Mouse (Mus musculus): ENCODE measurements at regions not wholly inside any gene's neighbourhood (a gene's known extent, or its start where the extent isn't known, plus 50 kb on each side); places are given as distances from the start of the nearest gene placed in this dataset.
A peak's percentile ranks its signal among the peaks of the same experiment; 100 is the strongest.

DNA sequence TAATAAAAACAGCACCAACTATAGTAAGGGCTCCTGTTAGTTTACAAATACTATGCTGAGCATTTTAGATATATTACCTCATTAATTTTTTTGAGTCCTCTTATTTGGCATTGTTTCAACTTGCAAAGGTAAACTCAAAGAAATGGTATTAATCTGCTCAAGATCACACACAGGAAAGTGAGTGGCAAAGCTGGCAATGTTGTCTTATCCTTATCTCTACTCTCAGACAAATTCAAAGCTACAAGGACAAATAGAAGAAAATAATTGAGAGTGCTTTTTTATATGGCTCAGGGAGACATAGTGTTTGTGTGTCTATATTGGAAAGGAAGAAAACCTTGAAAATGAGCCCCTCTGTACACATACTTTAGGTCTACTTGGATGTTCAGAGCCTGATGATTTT, 411.9 kb upstream of the Mgat4c start:
- no peak for DNase-seq (ENCODE audit: low read depth, low spot score)

DNA sequence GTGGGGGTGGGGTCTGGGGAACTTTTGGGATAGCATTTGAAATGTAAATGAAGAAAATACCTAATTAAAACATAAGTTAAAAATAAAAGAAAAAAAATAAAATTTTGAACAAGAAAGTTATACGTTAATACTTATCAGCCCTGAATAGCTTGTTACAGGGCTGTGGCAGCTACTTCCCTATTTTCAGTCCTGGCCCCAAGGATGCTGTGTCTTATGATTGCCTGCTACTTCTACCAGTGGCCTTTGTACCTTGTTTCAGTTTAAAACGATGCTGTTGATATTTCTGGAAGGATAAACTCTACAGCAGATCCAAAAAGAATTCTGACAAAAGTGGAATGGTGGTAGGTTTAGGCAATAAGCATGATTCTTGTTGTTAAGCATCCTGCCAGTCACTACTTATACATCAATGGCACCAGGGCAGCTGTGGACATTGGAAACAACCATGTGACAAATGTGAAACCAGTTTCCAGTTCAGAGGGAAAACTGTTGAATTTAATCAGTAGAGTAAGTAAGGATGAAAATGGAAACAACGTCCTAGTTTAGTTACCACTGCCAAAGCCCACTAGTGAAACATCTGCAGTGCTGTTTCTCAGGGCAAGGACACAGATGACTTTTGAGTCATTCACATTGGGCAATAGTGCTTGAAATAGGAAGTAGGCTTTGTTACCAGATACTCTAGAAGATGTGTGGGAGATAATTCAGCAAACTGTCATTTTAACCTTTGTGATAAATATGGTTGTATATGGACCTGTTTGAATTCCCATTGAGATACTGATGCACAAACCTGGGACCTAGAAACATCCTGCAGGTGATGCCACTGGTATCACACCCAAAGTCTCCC, 409.6 kb upstream of the Mgat4c start:
- no peak for DNase-seq (ENCODE audit: low read depth, low spot score)

DNA sequence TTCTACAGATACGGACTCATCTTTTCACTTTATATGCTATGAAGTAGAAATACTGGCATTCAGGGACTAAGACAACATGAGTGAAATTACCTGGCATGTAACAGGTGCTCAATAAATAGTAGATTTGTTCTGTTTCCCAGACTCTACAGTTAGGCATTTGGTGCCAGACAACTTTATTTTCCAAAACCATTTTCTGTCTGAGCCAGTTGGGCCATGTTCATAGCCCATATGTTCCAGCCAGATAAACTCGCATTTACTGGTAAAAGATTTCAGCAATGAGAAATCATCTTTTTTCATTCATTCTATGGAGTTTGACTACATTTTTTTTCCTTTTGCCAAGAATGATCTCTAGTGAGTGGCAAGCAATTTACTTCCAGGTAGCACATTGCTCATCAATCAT, 393.2 kb upstream of the Mgat4c start:
- DNase-seq (ENCODE audit: low read depth, low spot score): peak; percentile 39

DNA sequence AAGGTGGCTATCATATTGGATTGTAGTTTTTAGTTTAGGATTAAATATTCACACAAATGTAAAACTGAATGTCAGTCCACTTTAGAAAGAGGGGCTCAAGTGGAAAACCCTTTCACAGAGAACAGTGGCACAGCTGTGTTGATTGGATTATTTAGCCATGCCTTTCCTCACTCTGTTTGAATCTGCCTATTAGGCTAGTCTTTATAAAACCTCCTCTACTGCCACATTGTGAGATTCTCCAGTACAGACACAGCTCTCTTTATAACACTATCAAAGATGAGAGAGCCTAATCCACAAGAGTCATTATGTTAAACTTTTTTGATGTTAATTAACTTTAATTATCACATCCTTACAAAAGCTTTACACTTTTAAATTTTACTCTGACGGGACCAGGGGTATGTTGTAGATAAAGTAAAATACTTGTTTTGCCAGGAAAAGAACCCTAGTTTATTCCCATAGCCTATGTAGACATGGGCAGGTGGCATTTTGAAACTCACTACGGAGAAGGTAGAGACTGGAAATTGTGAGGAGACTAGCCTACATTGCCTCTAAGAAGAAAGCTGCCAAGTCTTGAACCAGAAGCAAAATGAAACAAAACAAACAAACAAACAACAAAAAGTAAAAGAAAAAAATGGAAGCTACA, 379.0 kb upstream of the Mgat4c start:
- no peak for DNase-seq (ENCODE audit: low read depth, low spot score)

DNA sequence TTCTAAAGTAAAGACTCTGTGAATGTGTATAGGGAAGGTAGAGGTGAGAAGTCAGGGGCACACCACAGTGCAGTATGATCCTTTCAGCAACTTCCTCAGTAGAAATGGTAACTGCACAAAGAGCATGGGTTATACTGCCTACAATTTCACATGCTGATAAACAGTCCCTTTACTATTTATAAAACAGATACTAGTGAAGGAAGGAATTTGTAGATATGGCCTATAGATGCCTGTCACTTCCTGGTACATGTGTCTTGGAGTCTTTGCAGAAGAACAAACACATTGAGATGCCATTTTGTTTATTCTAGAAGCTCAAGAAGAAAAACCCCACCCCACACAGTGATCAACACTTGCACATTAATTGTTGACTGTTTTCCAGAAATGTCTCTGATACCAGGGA, 377.2 kb upstream of the Mgat4c start:
- no peak for DNase-seq (ENCODE audit: low read depth, low spot score)

DNA sequence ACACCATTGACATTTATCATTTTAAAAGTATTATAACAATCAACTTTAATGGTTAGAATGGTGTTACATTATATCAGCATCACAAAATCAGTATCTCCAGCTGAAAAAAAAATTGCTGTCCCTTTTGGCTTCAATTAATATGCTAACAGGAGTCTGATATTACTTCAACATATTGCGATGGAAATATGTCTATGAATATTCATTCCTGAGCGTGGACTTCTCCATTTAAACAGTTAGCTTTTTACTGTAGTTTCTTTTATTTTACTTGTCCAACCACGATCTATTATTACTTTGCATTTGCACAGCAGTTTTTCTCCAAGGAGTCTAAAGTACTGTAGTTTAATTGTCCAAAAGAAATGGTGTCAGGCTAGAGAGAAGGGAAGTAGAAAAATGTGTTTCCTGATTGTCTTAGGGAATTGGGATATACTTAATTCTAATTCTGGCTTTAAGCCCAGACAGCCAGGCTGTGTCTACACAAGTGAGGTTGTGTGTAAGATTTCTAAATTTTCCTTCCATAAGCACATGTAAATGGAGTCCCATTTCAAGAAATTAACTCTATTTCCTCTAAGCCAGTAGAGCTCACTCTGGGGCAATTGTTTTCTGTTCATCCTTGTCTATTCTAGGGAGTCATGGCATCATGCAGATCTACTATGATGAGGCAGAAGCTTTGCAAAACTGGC, 364.5 kb upstream of the Mgat4c start:
- DNase-seq (ENCODE audit: low read depth, low spot score): peak; percentile 52

DNA sequence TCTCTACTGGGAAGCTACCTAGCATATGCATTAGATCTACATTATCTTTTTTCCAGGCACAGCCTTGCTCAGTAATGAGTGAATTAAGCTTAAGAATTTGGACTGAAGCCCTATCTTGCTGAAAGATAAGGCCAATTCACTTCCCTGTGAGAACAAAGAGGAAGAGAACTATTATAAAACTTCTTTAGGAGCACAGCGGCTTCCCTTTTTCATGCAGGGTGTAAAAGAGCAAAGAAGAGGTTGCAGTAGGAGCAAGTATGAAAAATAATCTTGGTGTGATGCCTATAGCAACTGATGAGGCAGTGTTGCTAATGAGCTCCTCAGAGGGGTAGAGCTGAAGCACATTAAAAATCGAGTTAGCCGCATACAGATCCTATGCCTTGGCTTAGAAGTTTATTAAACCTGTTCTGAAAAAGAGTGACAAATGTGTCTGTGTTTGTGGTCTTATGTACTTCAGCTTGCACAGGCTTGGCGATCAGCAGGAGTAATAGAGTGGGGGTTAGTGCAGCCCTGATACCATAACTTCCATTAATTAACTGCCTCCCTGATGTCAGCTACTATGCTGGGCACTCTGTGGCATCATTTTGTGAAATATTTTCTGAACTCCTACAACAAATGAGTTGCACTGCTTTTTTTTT, 360.1 kb upstream of the Mgat4c start:
- no peak for DNase-seq (ENCODE audit: low read depth, low spot score)

DNA sequence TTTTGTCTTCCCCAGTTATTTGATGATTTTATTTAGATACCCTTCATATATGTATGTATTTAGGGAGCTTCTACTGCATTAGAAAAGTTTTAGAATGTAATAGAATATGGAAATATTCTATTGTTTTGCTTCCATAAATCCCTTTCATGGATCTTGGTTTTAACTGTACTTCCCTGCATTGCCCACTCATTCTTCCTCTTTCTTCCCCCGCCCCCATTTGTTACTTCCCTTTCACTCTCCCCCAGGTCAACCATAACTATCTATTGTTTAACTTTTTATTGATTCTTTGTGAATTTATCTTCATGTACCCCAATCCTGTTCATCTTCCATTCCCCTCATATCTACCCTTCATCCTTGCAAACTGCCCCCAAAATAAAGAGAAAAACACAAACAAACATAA, 356.8 kb upstream of the Mgat4c start:
- DNase-seq (ENCODE audit: low read depth, low spot score): no peak

DNA sequence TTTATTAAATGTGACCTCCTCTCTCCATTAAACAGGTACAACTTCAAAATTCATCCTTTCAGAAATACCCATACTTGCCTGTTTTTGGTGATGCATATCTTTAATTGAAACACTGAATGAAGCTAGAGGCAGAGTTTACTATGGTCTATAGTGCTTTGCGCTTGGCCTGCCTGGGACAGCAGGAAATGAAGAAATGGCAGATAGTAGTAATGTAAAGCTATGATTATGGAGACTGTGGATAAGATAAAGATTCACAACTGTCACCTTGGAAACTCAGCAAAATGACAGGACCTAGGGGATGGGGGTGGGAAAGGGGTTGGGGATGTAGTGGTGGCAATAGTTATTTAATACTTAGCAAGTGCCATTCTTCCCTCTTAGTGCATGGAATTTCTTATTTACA, 352.7 kb upstream of the Mgat4c start:
- DNase-seq (ENCODE audit: low read depth, low spot score): no peak

DNA sequence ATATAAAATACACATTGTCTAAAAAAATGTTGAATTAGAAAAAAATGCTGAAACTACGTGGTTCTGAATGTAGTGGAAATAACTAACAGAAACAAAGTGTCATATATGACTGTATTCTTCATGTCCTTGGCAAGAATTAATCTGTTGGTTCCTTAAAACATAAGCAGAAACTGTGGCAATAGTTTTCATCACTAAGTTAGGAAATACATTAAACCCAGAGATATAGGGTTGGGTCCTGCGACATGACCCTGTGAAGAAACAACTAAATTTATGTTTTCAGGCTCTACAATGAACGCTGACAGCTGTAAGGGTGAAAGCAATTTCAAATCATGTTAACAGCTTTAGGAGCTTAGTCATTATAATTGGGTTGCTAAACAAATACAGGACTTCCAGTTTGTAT, 351.2 kb upstream of the Mgat4c start:
- no peak for DNase-seq (ENCODE audit: low read depth, low spot score)

DNA sequence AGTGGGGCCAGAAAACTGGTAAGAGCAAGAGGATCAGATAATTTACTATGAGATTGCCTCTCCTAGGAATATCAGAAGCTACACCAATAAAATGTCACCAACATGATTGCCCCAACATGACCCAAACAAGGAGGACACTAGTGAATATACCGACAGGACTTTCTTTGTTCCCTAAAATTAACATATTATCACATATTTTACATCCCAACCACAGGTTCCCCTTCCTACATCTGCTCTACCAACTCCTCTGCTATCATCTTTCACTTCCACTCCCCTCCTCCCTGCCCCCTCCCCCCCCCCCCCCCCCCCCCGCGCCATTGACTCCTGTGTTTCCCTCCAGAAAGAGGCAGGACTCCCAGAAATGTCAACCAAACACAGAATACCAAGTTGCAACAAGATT, 346.2 kb upstream of the Mgat4c start:
- DNase-seq (ENCODE audit: low read depth, low spot score): no peak

DNA sequence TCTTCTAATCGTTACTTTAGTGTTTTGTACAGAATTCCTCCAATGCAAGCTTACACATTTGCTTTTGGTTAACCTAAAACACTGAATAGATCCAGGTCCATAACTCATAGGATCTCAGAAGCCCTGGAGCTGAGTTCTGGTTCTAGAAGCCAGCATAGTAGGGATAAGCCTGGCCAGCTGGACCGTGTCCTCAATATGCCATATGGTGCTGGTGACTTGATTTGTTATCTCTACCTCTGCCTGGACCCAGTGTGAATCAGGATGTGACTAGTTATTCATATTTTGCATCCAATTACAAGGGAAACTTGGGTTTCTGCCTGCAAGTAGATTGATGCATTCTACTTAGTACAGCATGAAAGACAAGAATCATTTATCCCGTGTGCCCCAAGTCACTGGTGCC, 341.7 kb upstream of the Mgat4c start:
- DNase-seq (ENCODE audit: low read depth, low spot score): no peak

DNA sequence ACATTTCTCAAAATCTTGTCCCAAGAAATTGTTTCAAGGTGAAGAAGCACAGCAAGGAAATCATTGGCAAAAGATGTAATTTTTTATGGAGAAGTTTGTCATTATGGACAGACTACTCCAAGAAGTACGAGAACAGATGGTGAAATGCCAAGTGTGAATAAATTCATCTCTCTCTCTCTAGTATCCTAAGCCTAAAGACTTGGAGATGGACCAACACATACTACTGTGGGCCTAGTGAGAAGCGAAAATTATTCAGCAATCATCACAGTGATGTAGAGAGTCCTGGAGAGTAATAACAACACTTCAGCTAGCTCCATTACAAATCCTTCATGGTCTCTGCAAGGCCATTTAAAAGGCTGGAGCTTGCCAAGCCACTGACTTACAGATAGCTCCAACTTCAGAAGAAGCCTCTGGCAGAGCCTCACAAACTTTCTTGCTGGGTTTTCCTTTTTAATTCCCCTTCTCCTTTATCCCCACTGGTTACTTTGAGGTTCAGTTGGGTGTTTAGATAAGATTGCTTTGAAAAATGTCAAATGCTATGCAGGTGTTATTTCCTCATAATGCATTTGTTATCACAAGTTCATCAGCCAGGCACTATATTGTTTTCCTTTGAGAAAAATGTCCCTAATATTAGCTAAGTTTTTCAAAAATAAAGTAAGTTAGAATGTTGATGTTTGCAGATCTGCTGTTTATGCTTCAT, 330.9 kb upstream of the Mgat4c start:
- peak; percentile 57 for DNase-seq (ENCODE audit: low read depth, low spot score)

DNA sequence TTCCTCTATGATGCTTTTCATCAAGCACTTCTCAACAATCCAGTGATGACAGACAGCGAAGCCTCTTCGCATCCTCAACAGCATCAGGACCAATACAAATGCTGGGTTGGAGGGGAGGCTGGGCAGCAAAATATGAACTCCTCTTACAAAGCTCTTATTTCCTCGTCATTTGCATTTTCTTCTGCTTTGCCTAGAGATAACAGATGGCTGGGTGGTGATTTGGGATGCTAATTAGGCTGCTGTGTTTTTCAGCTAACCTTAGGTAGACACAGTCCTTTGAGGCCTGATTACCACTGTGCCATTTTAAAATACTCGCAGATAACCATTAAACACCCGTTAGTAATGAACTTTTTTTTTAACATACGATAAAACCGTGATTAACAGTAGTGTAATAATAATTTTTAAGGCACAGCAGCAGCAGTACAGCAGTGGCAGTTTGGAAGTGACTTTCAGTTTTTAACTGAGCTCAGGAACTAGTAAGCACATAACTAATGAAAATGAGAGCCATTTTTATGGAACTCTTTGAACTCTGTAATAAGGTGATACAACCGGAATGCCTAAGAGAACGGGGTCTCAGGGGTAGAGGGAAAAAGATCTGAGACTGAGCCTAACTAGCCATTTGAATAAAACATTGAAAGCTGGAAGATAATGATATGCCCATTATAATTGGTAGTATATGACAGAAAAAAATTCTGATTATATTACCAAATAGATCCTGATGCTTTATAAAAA, 307.3 kb upstream of the Mgat4c start:
- peak; percentile 30 for DNase-seq (ENCODE audit: low read depth, low spot score)

DNA sequence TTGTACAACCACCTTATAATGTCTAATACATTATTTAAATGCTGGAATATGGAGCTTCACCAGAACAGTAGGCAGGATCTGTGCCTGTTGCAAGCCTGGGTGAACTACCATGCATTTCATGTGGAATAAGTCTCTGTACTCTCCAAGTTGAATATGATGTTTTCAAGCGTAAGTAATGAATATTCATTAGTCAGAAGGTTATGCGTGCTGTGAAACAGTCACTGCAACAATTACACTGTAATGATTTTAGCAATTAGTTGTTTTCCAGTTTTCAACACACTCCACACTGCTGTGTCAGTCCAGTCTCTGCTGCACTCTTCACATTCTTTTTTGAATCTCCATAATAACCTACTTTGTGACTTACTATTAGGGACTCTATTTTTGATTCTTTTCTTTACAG, 287.9 kb upstream of the Mgat4c start:
- no peak for DNase-seq (ENCODE audit: low read depth, low spot score)

DNA sequence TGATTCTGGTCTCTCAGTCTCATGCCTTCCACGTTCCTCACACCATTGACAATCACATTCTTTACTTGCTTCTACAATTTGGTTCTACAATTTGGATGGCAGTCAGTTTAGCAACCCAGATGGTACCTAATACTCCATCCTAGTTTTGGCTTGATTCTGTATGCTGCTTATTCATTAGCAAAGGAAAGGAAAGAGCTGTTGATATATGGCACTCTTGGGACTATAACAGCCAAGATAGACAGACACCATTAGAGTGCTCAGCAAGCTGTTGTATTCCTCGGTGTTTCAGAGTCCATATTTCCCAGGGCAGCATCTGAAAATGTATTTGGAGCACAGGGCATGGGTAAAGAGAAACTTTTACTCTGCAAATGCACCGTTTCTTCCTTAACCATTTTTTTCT, 282.1 kb upstream of the Mgat4c start:
- peak; percentile 18 for DNase-seq (ENCODE audit: low read depth, low spot score)

DNA sequence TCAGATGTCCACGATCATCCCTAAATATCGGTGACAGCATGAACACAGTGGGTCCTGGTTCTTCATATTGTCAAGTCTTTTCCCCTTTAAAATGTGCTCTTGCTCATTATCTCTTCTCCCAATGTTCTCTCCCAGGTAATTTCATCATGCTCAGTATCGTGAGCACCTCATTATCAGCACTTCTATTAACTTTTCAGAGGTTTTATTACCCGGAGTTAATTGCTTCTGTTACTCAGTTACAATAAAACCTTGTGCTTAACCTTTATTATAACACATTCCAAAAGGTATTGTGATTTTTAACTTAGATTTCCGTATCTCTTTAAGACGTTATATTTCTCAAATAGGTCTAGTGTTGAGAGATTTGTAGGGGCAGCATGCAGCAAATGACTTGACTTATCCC, 266.0 kb upstream of the Mgat4c start:
- DNase-seq (ENCODE audit: low read depth, low spot score): no peak

DNA sequence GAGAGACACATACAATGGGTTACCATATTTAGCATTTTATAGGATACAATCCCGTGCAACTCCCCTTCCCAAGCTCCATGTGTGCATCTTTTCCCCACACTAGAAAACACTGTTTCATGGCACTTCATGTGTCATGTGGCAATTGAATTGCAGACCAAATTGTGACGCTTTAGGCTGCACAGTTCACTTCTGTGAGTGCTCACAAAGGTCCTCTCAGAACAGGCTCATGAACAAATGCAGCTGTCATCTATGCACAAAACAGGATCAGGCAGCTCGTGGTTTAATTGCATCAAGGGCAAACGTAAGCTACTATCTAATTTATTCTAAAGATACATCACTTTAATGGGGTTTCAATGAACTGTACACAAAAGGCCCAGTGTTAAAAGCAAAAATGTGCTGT, 258.7 kb upstream of the Mgat4c start:
- no peak for DNase-seq (ENCODE audit: low read depth, low spot score)
